Mouse (Mus musculus): ENCODE measurements around the gene Hist1h2bj. TPM values are rescaled to one million over a fixed set of nuclear protein-coding genes. Genes with fewer than 3 reads are reported as not detected.
"Not testable (repeated sequence)": the region's sequence is repeated elsewhere in the genome, so short reads cannot be mapped to it uniquely, and the experiment has no call there.

Gene Hist1h2bj
- polyA plus RNA-seq, 1 experiment from 2014 or later: 2.5 TPM

DNA sequence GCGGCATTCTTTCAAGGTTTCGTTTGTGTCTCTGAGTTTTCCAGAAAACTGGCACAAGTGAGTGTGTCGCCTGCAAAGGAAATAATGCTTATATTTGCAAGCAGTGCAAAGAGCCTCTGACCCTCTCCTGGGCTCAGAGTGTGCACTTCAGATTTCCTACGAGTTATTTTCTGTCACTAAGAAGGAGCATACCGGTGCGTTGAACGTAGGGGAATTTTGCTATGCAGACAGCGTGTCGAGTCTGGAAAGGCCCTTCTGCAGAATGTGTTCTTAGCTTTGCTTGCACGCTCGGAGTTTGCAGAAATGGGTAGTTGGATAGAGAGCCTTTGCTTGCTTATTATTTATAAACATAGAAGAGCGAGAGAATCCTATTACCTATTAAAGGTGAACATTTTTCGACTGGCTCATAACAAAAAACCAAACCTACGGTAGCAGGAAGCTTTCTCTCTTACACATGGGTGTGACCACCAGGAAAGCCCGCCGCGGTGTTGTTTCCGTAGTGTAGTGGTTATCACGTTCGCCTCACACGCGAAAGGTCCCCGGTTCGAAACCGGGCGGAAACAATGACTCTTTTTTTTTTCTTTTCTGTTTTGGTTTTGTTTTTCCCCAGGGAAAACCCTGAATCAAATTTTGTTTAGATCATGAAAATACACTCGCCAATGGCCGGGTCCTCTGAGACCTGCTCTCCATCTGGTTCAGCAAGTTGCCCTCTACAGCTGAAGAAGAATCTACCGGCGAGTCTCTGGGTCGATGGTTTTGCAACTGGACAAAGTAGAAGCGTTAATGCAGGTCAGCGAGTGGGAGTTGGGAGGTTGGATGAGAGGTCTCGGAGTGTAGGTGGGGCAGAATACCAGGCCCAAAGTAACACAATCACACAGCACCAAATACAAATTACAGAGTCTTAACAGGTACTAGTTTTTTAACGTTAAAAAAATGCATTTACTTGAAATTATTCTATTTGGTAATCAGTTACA is 16.7 kb upstream of the Hist1h2bj start:
- Histone ChIP-seq H3K27ac (ENCODE audit: low read depth, low read length) (peak overlapping the region; percentile 62; the same call in 1 of the 2 replicates), H3K4me3 (ENCODE audit: low read length) (peak overlapping the region; percentile 44), H3K9me3 (ENCODE audit: control insufficient read depth, low read length) (no peaks in the 10 kb centered on the region), H3K27me3 (replicated peaks; ENCODE audit: control insufficient read depth, insufficient read depth, low read length) (no peaks in the 10 kb centered on the region), H3K9ac (ENCODE audit: low read depth, low read length) (peak overlapping the region; percentile 47; the same call in 1 of the 2 replicates), H3K4me2 (ENCODE audit: low read length) (peak overlapping the region; percentile 69), H3K4me1 (ENCODE audit: control insufficient read depth, insufficient read depth, low read depth, low read length) (no peaks in the 10 kb centered on the region; the same call in 1 of the 2 replicates), H3K36me3 (ENCODE audit: control insufficient read depth, insufficient read depth, low read length) (no peaks in the 10 kb centered on the region)
- peak; percentile 67 for ATAC-seq
- 1% methylated on average over 35 of the region's 35 CpGs for WGBS

DNA sequence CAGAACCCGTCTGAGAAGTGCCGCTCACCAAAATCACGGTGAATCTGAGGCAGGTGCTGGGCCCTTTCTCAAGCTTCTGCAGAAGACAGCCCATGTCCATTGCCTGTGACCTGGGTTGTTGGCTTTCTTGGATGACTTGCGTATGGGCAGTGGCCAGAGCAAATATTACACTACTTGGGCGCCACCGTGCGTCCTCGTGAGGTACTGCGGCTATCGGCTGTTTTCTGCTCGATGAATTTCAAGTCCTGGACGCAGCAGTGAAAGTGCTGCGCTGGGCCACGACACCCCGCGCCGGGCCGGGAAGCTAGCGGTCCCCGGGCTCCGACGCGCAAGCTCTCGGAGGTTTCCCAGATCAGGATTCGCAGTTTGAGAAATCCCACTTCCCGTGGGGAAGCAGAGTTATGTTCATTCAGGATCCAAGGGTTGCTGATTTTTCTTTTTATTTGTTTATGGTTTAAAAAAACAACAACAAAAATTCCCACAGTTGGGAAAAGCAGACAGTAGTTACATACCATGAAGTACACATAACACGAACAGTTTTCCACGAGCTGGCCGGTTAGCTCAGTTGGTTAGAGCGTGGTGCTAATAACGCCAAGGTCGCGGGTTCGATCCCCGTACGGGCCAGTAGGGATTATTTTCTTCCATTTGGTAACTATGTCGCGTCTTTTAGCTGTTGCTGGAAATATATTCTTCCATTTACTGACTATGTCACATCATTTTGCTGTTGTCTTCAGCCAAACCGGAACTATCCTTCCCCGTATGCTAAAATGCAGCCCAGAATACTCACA is 14.1 kb upstream of the Hist1h2bj start:
- H3K9me3 ChIP-seq (ENCODE audit: control insufficient read depth, low read length): no peaks in the 10 kb centered on the region
- no peaks in the 10 kb centered on the region for H3K27me3 ChIP-seq (replicated peaks; ENCODE audit: control insufficient read depth, insufficient read depth, low read length)
- WGBS: under 1% methylated on average over 40 of the region's 40 CpGs
- ATAC-seq: peak; percentile 83
- H3K27ac ChIP-seq (ENCODE audit: low read depth, low read length): no peak overlapping the region
- H3K9ac ChIP-seq (ENCODE audit: low read depth, low read length): peak overlapping the region; percentile 47
- no peaks in the 10 kb centered on the region for H3K36me3 ChIP-seq (ENCODE audit: control insufficient read depth, insufficient read depth, low read length)
- H3K4me1 ChIP-seq (ENCODE audit: control insufficient read depth, insufficient read depth, low read depth, low read length): no peaks in the 10 kb centered on the region
- H3K4me2 ChIP-seq (ENCODE audit: low read length): peak overlapping the region; percentile 53
- H3K4me3 ChIP-seq (ENCODE audit: low read length): peak overlapping the region; percentile 42

DNA sequence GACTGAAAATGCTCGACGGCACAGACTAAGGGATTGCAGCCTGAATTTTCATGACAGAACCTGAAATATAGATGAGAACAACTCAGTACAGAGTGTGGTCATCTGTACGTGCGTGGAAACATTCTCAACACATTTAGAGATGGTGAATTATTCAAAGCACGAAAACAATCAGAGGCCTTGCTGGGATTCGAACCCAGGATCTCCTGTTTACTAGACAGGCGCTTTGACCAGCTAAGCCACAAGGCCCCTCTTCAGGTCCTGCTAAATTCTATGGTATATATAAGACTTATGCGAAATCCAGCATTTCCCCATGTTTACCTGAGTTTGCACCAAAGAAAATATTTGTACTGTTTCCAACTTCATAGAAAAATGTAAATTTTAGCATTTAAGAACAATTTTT is 13.1 kb upstream of the Hist1h2bj start:
- Histone ChIP-seq H3K9me3 (ENCODE audit: control insufficient read depth, low read length) (no peaks in the 10 kb centered on the region), H3K27ac (ENCODE audit: low read depth, low read length) (no peak overlapping the region), H3K36me3 (ENCODE audit: control insufficient read depth, insufficient read depth, low read length) (no peaks in the 10 kb centered on the region), H3K27me3 (replicated peaks; ENCODE audit: control insufficient read depth, insufficient read depth, low read length) (no peaks in the 10 kb centered on the region), H3K4me3 (ENCODE audit: low read length) (no peak overlapping the region), H3K4me2 (ENCODE audit: low read length) (no peak overlapping the region), H3K9ac (ENCODE audit: low read depth, low read length) (no peak overlapping the region), H3K4me1 (ENCODE audit: control insufficient read depth, insufficient read depth, low read depth, low read length) (peaks cover 4% of the 10 kb centered on the region)
- no peak for ATAC-seq
- WGBS: 27% methylated on average over 8 of the region's 8 CpGs

DNA sequence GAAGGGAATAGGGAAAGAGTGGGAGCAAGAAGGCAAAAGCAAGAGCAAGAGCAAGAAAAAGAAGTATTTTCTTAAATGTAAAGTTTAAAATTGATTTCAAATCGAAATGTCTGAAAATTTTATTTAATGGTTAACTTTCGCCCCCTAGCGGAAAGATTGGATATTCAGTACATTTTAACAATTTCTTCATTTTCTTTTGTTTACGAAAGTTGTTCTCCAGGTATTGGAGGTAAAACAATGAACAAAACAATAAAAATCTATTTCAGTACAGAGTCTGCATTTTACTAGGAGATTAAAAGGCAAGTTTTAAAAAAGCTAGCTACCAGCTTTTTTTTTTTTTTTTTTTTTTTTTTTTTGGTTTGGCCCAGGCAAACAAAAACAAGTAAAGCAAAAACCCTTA is 12.5 kb upstream of the Hist1h2bj start:
- ATAC-seq: no peak
- Histone ChIP-seq H3K9ac (ENCODE audit: low read depth, low read length) (no peak overlapping the region), H3K4me3 (ENCODE audit: low read length) (no peak overlapping the region), H3K27me3 (replicated peaks; ENCODE audit: control insufficient read depth, insufficient read depth, low read length) (no peaks in the 10 kb centered on the region), H3K27ac (ENCODE audit: low read depth, low read length) (no peak overlapping the region), H3K4me2 (ENCODE audit: low read length) (no peak overlapping the region), H3K4me1 (ENCODE audit: control insufficient read depth, insufficient read depth, low read depth, low read length) (peaks cover 4% of the 10 kb centered on the region), H3K9me3 (ENCODE audit: control insufficient read depth, low read length) (no peaks in the 10 kb centered on the region), H3K36me3 (ENCODE audit: control insufficient read depth, insufficient read depth, low read length) (no peaks in the 10 kb centered on the region)
- whole genome bisulfite sequencing: 16% methylated on average over 4 of the region's 4 CpGs

DNA sequence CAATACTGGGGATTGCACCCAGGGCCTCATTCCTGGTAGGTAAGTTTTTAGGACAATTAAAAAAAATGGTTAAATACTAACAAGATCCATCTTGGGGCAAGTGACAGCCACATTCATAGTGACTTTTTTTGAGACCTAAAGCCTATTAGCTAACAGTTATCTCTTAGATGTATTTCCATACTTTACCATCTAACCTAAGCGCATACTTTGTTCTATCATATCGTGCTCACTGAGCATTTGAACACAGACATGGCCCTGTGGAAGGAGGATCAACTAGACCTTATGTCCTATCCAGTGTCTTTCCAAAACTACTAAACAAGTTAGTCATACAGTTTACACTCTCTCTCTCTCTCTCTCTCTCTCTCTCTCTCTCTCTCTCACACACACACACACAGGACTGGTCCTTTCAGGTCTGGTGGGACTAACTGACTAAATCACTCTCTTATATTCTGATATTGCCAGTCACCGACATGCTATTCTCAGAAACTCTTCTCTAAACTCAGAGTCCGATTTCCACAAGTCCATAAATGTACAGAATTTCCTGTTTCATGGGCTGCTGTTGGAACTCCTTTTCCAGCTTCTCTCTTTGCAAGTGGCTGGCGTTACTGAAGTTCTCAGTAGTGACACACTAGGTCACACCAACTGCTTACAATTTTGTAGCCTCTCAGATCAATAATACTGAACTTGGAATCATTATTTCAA is 9.1 kb upstream of the Hist1h2bj start:
- H3K4me1 ChIP-seq (ENCODE audit: control insufficient read depth, insufficient read depth, low read depth, low read length): peaks cover 11% of the 10 kb centered on the region
- H3K36me3 ChIP-seq (ENCODE audit: control insufficient read depth, insufficient read depth, low read length): no peaks in the 10 kb centered on the region
- no peak overlapping the region for H3K27ac ChIP-seq (ENCODE audit: low read depth, low read length)
- no peak for ATAC-seq
- H3K27me3 ChIP-seq (replicated peaks; ENCODE audit: control insufficient read depth, insufficient read depth, low read length): no peaks in the 10 kb centered on the region
- peak overlapping the region; percentile 15; the same call in 1 of the 2 replicates for H3K4me2 ChIP-seq (ENCODE audit: low read length)
- no peak overlapping the region for H3K4me3 ChIP-seq (ENCODE audit: low read length)
- 57% methylated on average over 5 of the region's 5 CpGs for WGBS
- H3K9me3 ChIP-seq (ENCODE audit: control insufficient read depth, low read length): no peaks in the 10 kb centered on the region
- H3K9ac ChIP-seq (ENCODE audit: low read depth, low read length): no peak overlapping the region; the same call in 1 of the 2 replicates

DNA sequence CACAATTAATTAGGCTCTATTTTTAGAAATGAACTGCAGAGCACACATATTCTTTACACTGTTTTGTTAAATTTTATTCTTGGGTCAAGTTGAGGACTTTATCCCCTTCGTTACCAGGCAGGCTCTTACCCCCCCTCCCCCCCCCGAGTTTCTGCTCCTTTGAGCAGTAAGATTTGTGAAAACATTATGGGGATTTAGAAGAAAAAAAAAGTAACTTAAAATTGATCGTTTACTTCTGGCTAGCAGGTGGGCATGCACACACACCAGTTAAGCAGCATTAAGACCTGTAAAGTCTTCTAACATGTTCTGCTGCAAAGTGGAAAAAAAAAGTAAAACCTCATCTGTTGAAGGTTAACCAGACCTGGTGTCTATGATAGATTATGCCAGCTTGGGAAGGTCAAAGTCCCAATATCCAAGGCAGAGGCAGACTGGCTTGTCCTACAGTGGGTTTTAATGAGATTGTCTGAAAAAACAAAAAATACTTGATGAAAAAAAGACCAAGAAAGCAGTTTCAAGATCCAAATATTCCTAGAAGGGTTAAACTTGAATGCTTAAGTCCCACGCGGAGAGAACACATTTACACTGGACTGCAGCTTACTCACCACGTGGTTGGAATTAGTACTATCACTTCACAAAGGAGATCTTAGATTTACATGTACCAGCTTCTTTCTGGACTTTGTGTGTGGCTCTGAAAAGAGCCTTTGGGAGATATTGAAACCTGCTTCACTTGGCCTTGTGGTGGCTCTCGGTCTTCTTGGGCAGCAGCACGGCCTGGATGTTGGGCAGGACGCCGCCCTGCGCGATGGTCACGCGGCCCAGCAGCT is 8.4 kb upstream of the Hist1h2bj start:
- Histone ChIP-seq H3K9ac (ENCODE audit: low read depth, low read length) (peak overlapping the region; percentile 2; the same call in 1 of the 2 replicates), H3K9me3 (ENCODE audit: control insufficient read depth, low read length) (no peaks in the 10 kb centered on the region), H3K27ac (ENCODE audit: low read depth, low read length) (no peak overlapping the region), H3K4me1 (ENCODE audit: control insufficient read depth, insufficient read depth, low read depth, low read length) (peaks cover 11% of the 10 kb centered on the region), H3K27me3 (replicated peaks; ENCODE audit: control insufficient read depth, insufficient read depth, low read length) (no peaks in the 10 kb centered on the region), H3K4me3 (ENCODE audit: low read length) (peak overlapping the region; percentile 45), H3K36me3 (ENCODE audit: control insufficient read depth, insufficient read depth, low read length) (no peaks in the 10 kb centered on the region), H3K4me2 (ENCODE audit: low read length) (peak overlapping the region; percentile 68)
- under 1% methylated on average over 8 of the region's 14 CpGs for WGBS
- no peak for ATAC-seq

DNA sequence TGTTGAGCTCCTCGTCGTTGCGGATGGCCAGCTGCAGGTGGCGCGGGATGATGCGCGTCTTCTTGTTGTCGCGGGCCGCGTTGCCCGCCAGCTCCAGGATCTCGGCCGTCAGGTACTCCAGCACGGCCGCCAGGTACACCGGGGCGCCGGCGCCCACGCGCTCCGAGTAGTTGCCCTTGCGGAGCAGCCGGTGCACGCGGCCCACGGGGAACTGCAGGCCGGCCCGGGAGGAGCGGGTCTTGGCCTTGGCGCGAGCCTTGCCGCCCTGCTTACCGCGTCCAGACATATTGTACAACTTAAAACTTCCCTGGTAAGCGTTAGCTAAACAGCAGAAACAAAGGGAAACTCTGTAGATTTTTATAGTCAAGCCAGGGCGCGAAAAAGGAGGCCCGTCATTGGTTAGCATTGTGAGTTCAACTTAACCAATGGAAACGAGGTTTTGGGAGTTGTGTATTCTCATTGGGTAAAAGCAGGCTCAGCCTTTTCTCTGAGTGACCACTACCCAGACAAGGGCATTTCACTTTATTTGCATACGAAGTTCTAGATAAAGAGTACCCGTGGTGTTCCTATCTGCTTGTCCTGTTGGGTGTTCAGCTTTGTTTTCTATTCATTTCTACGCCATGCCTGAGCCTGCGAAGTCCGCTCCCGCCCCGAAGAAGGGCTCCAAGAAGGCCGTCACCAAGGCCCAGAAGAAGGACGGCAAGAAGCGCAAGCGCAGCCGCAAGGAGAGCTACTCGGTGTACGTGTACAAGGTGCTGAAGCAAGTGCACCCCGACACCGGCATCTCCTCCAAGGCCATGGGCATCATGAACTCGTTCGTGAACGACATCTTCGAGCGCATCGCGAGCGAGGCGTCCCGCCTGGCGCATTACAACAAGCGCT is 7.5 kb upstream of the Hist1h2bj start, which contains the start of the genes Hist1h2ah and Hist1h2bk:
TSS of gene Hist1h2ah (minus strand) at position 302 of the 882 bp plus-strand sequence.
TSS of gene Hist1h2bk (plus strand) at position 604 of the 882 bp plus-strand sequence.
- Histone ChIP-seq H3K27ac (ENCODE audit: low read depth, low read length) (peak within 1 kb of the TSS; percentile 51; the same call in 1 of the 2 replicates), H3K9ac (ENCODE audit: low read depth, low read length) (peak within 1 kb of the TSS; percentile 54), H3K4me1 (ENCODE audit: control insufficient read depth, insufficient read depth, low read depth, low read length) (peaks cover 15% of the 10 kb centered on the region), H3K4me3 (ENCODE audit: low read length) (peak within 1 kb of the TSS; percentile 45), H3K4me2 (ENCODE audit: low read length) (peak within 1 kb of the TSS; percentile 77)
- not testable (repeated sequence) for H3K36me3 ChIP-seq (ENCODE audit: control insufficient read depth, insufficient read depth, low read length); H3K9me3 ChIP-seq (ENCODE audit: control insufficient read depth, low read length); H3K27me3 ChIP-seq (replicated peaks; ENCODE audit: control insufficient read depth, insufficient read depth, low read length)
- WGBS: 0% methylated on average over 22 of the region's 69 CpGs
- peak; percentile 99 for ATAC-seq
